Mouse (Mus musculus) MEL (cell line): ENCODE measurements at regions not wholly inside any gene's neighbourhood (a gene's known extent, or its start where the extent isn't known, plus 50 kb on each side); places are given as distances from the start of the nearest gene placed in this dataset.

Experiments
- BHLHE40 ChIP-seq: IDR thresholded peaks from 2 replicates; pipeline ENCODE4 v1.6.1; 2012; ENCODE audit warnings: low read depth, mild to moderate bottlenecking, inconsistent platforms, low read length, improper control_type of control experiment, borderline replicate concordance
- CTCF ChIP-seq, 3 experiments: IDR thresholded peaks in 2 of 3; conservative IDR thresholded peaks in 1 of 3; 2 replicates each; pipeline ENCODE4 v1.5.1; 2011 to 2012; ENCODE audit warnings: low read length in 3 of 3, low read depth in 2 of 3, mild to moderate bottlenecking in 2 of 3, improper control_type of control experiment in 1 of 3, inconsistent platforms in 1 of 3, mixed read lengths in 1 of 3, moderate library complexity in 1 of 3; ENCODE audit not compliant: control insufficient read depth in 1 of 3, insufficient read depth in 1 of 3, poor library complexity in 1 of 3, severe bottlenecking in 1 of 3
- EP300 ChIP-seq, 2 experiments: IDR thresholded peaks; 2 replicates each; pipeline ENCODE4 v1.6.1; 2011; ENCODE audit warnings: improper control_type of control experiment in 2 of 2, low read length in 2 of 2, low read depth in 1 of 2, mild to moderate bottlenecking in 1 of 2
- GATA1 ChIP-seq: IDR thresholded peaks from 2 replicates; pipeline ENCODE4 v1.6.1; 2011; ENCODE audit warnings: low read depth, low read length, improper control_type of control experiment
- KAT2A ChIP-seq: conservative IDR thresholded peaks from 2 replicates; pipeline ENCODE4 v1.6.1; 2012; ENCODE audit warnings: low read depth, low read length, improper control_type of control experiment, inconsistent platforms
- MAFK ChIP-seq: IDR thresholded peaks from 2 replicates; pipeline ENCODE4 v1.6.1; 2011; ENCODE audit warnings: low read depth, mild to moderate bottlenecking, low read length, improper control_type of control experiment, borderline replicate concordance
- MAZ ChIP-seq: IDR thresholded peaks from 2 replicates; pipeline ENCODE4 v1.6.1; 2012; ENCODE audit warnings: low read depth, mild to moderate bottlenecking, inconsistent platforms, low read length, improper control_type of control experiment
- MYC ChIP-seq: IDR thresholded peaks from 2 replicates; pipeline ENCODE4 v1.6.1; 2011; ENCODE audit warnings: low read depth, mild to moderate bottlenecking, low read length, improper control_type of control experiment, moderate library complexity
- NRF1 ChIP-seq: IDR thresholded peaks from 2 replicates; pipeline ENCODE4 v1.6.1; 2014; ENCODE audit warnings: low read depth, mild to moderate bottlenecking, inconsistent platforms, low read length, improper control_type of control experiment, moderate library complexity; ENCODE audit not compliant: poor library complexity, insufficient read depth, severe bottlenecking
- POLR2A ChIP-seq, 2 experiments: IDR thresholded peaks; 2 replicates each; pipeline ENCODE4 v1.6.1; 2011 to 2012; ENCODE audit warnings: low read length in 2 of 2, mild to moderate bottlenecking in 2 of 2, control low read depth in 1 of 2, improper control_type of control experiment in 1 of 2, low read depth in 1 of 2, moderate library complexity in 1 of 2; ENCODE audit not compliant: control insufficient read depth in 1 of 2, insufficient read depth in 1 of 2, poor library complexity in 1 of 2
- TCF12 ChIP-seq: IDR thresholded peaks from 2 replicates; pipeline ENCODE4 v1.6.1; 2014; ENCODE audit warnings: low read depth, mild to moderate bottlenecking, inconsistent platforms, low read length, improper control_type of control experiment, moderate library complexity
- USF1 ChIP-seq: IDR thresholded peaks from 2 replicates; pipeline ENCODE4 v1.6.1; 2014; ENCODE audit warnings: low read depth, mild to moderate bottlenecking, inconsistent platforms, low read length, improper control_type of control experiment, moderate library complexity
- ZNF384 ChIP-seq: IDR thresholded peaks from 2 replicates; pipeline ENCODE4 v1.6.1; 2012; ENCODE audit warnings: low read depth, mild to moderate bottlenecking, inconsistent platforms, low read length, improper control_type of control experiment

DNA sequence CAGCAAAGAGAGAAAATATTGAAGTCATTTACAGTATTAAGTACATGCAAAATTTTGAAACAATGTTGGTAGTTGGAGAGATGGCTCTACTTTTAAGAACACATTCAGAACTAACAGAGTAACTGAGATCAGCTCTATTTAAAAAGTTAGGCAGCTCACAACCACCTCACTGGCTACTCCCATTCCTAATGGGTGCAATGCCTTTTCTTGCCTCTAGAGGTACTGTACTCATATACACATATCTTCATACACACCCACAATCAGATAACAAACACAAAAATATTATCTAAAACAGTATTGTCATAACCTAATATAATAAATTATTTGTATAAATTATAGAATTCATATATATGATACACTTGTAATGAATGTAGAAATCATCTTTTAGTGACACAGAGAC is 518.3 kb upstream of the Gm10801 start:
- TF ChIP-seq CTCF (IDR thresholded peaks at IDR 0.05 in 2 of 3, conservative IDR thresholded peaks at IDR 0.05 in 1 of 3; ENCODE audit: control insufficient read depth in 1 of 3, insufficient read depth in 1 of 3, low read depth in 2 of 3, low read length in 3 of 3, poor library complexity in 1 of 3, severe bottlenecking in 1 of 3) (peak in 2 of 3 experiments; percentile 1 to 15; a peak in 2 of 6 replicates), GATA1 (no peak), TCF12 (no peak), MAFK (no peak), USF1 (no peak), ZNF384 (no peak), NRF1 (no peak), POLR2A (IDR thresholded peaks at IDR 0.05; ENCODE audit: control insufficient read depth in 1 of 2, insufficient read depth in 1 of 2, low read depth in 1 of 2, low read length in 2 of 2, poor library complexity in 1 of 2) (no peak), EP300 (IDR thresholded peaks at IDR 0.05; ENCODE audit: low read depth in 1 of 2, low read length in 2 of 2) (no peak), MAZ (no peak), BHLHE40 (no peak), MYC (no peak), KAT2A (no peak)
